Mouse (Mus musculus) myocyte (in vitro differentiated cells): ENCODE measurements around the gene Ube3b.

Experiments
- POLR2A ChIP-seq: IDR thresholded peaks from one replicate; pipeline ENCODE4 v1.6.1; 2011; ENCODE audit warnings: low read depth, mild to moderate bottlenecking, control low read depth, moderate library complexity; ENCODE audit not compliant: insufficient read length
- POLR2AphosphoS2 ChIP-seq: IDR thresholded peaks from one replicate; pipeline ENCODE4 v1.6.1; 2011; ENCODE audit warnings: low read depth, control low read depth; ENCODE audit not compliant: insufficient read length
- TCF12 ChIP-seq: IDR thresholded peaks from one replicate; pipeline ENCODE4 v1.6.1; 2011; ENCODE audit warnings: mild to moderate bottlenecking, control low read depth; ENCODE audit not compliant: poor library complexity, insufficient read depth, severe bottlenecking

DNA sequence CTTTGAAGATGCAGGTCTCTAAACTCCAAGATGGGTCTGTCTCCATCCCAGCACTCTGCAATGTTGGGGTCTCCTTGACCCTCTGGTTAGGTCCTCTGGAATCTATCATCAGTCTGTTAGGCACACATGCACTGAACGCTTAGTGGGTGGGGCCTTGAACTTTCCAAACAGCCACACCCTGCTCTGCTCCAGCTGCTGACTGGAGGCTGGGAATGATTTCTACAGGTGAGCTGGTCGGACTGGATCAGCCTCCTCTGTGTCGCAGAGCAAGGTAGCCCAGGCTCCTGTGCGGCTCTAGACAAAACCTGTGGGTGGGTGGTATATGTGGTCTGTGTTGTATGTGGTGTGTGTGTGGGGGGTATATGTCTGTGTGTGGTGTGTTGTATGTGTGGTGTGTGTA, 68.6 kb downstream of the Ube3b start:
- no peak for TF ChIP-seq TCF12
- no peak for TF ChIP-seq POLR2A
- no peak for TF ChIP-seq POLR2AphosphoS2
